Mouse (Mus musculus) heart, adult 9 months (tissue): ENCODE measurements around the gene Mapk9.

Experiments used
- DNase-seq, 2 experiments: peaks; one replicate each; pipeline ENCODE4 v3.0.0; 2022; ENCODE audit warnings: low spot score in 2 of 2

The Mapk9 gene

GRCm38 (mm10) chr11:49893806-49894205 lies 47.3 kb downstream of the Mapk9 start:
- DNase-seq = no peak

GRCm38 (mm10) chr11:49895966-49896590 lies 49.5 kb downstream of the Mapk9 start:
- no peak for DNase-seq

- no peak for DNase-seq
Observed at GRCm38 (mm10) chr11:49900043-49900442, 53.5 kb downstream of the Mapk9 start.

- no peak for DNase-seq
Observed at GRCm38 (mm10) chr11:49900962-49901658, 54.6 kb downstream of the Mapk9 start.

- peak; percentile 19 to 30 for DNase-seq
Observed at GRCm38 (mm10) chr11:49901659-49902458, 55.3 kb downstream of the Mapk9 start, which contains the start of gene Rasgef1c. Rasgef1c (plus strand) TSS chr11:49901835.

- peak; percentile 17 to 46 for DNase-seq
Observed at GRCm38 (mm10) chr11:49903333-49903732, 56.8 kb downstream of the Mapk9 start.

- no peak for DNase-seq
Observed at GRCm38 (mm10) chr11:49918521-49919180, 72.1 kb downstream of the Mapk9 start.

- no peak for DNase-seq
Observed at GRCm38 (mm10) chr11:49919304-49919703, 72.8 kb downstream of the Mapk9 start.

- no peak for DNase-seq
Observed at GRCm38 (mm10) chr11:49923539-49923938, 77.0 kb downstream of the Mapk9 start.

GRCm38 (mm10) chr11:49926183-49926582 lies 79.6 kb downstream of the Mapk9 start:
- DNase-seq = no peak

GRCm38 (mm10) chr11:49927169-49927568 lies 80.6 kb downstream of the Mapk9 start:
- no peak for DNase-seq

GRCm38 (mm10) chr11:49927670-49928069 lies 81.1 kb downstream of the Mapk9 start:
- peak in 1 of 2 experiments; percentile 13 for DNase-seq

- DNase-seq = no peak
Observed at GRCm38 (mm10) chr11:49931037-49931625, 84.6 kb downstream of the Mapk9 start.

- no peak for DNase-seq
Observed at GRCm38 (mm10) chr11:49931853-49932252, 85.3 kb downstream of the Mapk9 start.

GRCm38 (mm10) chr11:49933811-49934210 lies 87.3 kb downstream of the Mapk9 start:
- no peak for DNase-seq

- DNase-seq = peak; percentile 23 to 27
Observed at GRCm38 (mm10) chr11:49934322-49934721, 87.8 kb downstream of the Mapk9 start.
